Mouse (Mus musculus) stomach, embryonic 14.5 days (tissue): Measurements from ENCODE around the gene Zfp260. TPM values are rescaled to one million over a fixed set of nuclear protein-coding genes. Genes with fewer than 3 reads are reported as not detected.

ENCODE experiments used
- ATAC-seq: fragments of 200-750 bp; cut with Nextera tagmentation; 2 replicates; pipeline ENCODE4 v1.8.0; 2017; ENCODE audit warnings: low read depth, moderate TSS enrichment; ENCODE audit not compliant: insufficient number of reproducible peaks, insufficient read depth, low FRiP score
- H3K27ac ChIP-seq: fragments of 300-500 bp; sonication (generic); 2 replicates; pipeline ENCODE4 v1.5.1; 2014; ENCODE audit warnings: mild to moderate bottlenecking, low read length, moderate library complexity, mixed read lengths
- H3K27me3 ChIP-seq: fragments of 300-500 bp; sonication (generic); 2 replicates; pipeline ENCODE4 v1.6.1; 2014; ENCODE audit warnings: low read length, control low read depth, mixed read lengths; ENCODE audit not compliant: control insufficient read depth, insufficient read depth
- H3K36me3 ChIP-seq: fragments of 300-500 bp; sonication (generic); 2 replicates; pipeline ENCODE4 v1.6.1; 2014; ENCODE audit warnings: mild to moderate bottlenecking, control low read depth, low read length, moderate library complexity, mixed read lengths; ENCODE audit not compliant: control insufficient read depth, insufficient read depth
- H3K4me1 ChIP-seq: fragments of 300-500 bp; sonication (generic); 2 replicates; pipeline ENCODE4 v1.6.1; 2014; ENCODE audit warnings: low read length, control low read depth, mixed read lengths; ENCODE audit not compliant: control insufficient read depth, insufficient read depth
- H3K4me2 ChIP-seq: fragments of 300-500 bp; sonication (generic); replicated peaks from 2 replicates; pipeline ENCODE4 v1.6.1; 2014; ENCODE audit warnings: low read depth, low read length, control low read depth
- H3K4me3 ChIP-seq: fragments of 300-500 bp; sonication (generic); 2 replicates; pipeline ENCODE4 v1.5.1; 2014; ENCODE audit warnings: low read depth, low read length, control low read depth
- H3K9ac ChIP-seq: fragments of 300-500 bp; sonication (generic); replicated peaks from 2 replicates; pipeline ENCODE4 v1.6.1; 2014; ENCODE audit warnings: low read depth, mild to moderate bottlenecking, control low read depth, low read length, moderate library complexity, mixed read lengths
- H3K9me3 ChIP-seq: fragments of 300-500 bp; sonication (generic); 2 replicates; pipeline ENCODE4 v1.6.1; 2016; ENCODE audit warnings: low read depth, low read length, control low read depth; ENCODE audit not compliant: control insufficient read depth
- WGBS: fragments of 180-500 bp; shearing (Covaris S2); extraction: QIAGEN DNeasy Blood & Tissue Kit; methylation state at CpG from one replicate; pipeline ENCODE4 v1.1.7; 2014; 5-methylcytosine and 5-hydroxymethylcytosine counted together
- microRNA-seq: library from miRNA; unstranded; fragments of <30 nt; microRNA quantifications from one replicate; pipeline ENCODE4, GENCODE M21; 2016
- polyA plus RNA-seq: library from polyadenylated mRNA; unstranded; fragments of >200 nt; fragmentation: Nextera tagmentation; extraction: Ambion mirVana; gene quantifications from 2 replicates; pipeline ENCODE4 v1.2.1, GENCODE M21; 2014

The Zfp260 gene
- polyA plus RNA-seq, 1 experiment from 2014 or later: 132 TPM

- Histone ChIP-seq H3K36me3 (no peaks in the 10 kb centered on the region), H3K4me1 (0 out of 2 replicates have a peak, but pooled peaks cover 3% of the 10 kb centered on the region), H3K9ac (peak overlapping the region; percentile 36), H3K27ac (peak overlapping the region; percentile 79), H3K9me3 (peaks cover 16% of the 10 kb centered on the region; the same call in 1 of the 2 replicates), H3K4me2 (peak overlapping the region; percentile 55), H3K4me3 (peak overlapping the region; percentile 39), H3K27me3 (no peaks in the 10 kb centered on the region)
- 4% methylated on average over 35 of the region's 35 CpGs for WGBS
- peak; percentile 94 for ATAC-seq
These were observed 49.1 kb downstream of the Zfp260 start for GRCm38 (mm10) chr7:30143555-30144209.

DNA sequence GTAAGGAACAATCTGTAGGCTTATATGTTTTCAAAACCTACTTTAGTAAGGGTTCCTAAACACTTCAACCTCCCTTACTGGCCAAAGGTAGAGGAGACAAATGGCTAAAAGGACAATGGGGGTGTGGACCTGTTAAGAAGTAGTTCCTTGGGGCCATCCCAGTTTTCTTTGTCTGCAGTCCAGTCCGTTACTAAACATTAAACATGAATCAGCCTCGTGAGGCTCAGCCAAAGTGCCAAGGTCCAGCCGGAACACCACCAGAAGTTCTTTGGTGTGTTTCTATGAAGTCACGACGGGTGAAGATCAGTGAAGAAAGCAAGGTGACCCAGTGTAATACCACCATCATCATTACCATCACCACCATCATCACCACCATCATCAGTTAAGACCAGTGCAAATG, 52.4 kb downstream of the Zfp260 start:
- no peaks in the 10 kb centered on the region for H3K27me3 ChIP-seq
- no peak overlapping the region for H3K4me2 ChIP-seq
- H3K9ac ChIP-seq: no peak overlapping the region
- WGBS: 96% methylated on average over 5 of the region's 5 CpGs
- H3K4me1 ChIP-seq: 0 out of 2 replicates have a peak, but pooled peaks cover 3% of the 10 kb centered on the region
- no peaks in the 10 kb centered on the region; the same call in 1 of the 2 replicates for H3K36me3 ChIP-seq
- H3K4me3 ChIP-seq: no peak overlapping the region
- no peak overlapping the region for H3K27ac ChIP-seq
- no peak for ATAC-seq
- peaks cover 46% of the 10 kb centered on the region for H3K9me3 ChIP-seq

DNA sequence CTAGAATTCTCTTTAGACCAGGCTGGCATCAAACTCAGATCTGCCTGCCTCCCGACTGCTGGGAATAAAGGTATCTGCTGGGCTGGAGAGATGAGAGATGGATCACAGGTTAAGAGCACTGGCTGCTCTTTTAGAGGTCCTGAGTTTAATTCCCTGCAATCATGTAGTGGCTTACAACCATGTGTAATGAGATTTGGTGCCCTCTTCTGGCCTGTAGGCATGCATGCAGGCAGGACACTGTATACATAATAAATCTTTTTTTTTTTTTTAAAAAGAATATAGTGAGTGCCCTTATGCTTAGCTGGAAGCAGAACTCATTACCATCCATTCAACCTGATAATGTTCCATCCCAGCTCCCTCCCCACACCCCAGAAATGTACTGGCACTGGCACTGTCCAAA, 59.5 kb downstream of the Zfp260 start:
- H3K9me3 ChIP-seq: peaks cover 81% of the 10 kb centered on the region
- no peaks in the 10 kb centered on the region for H3K27me3 ChIP-seq
- no peak for ATAC-seq
- H3K4me3 ChIP-seq: no peak overlapping the region
- H3K4me2 ChIP-seq: no peak overlapping the region
- no peak overlapping the region for H3K27ac ChIP-seq
- H3K4me1 ChIP-seq: no peaks in the 10 kb centered on the region
- H3K36me3 ChIP-seq: peaks cover 25% of the 10 kb centered on the region
- WGBS: 88% methylated on average over 1 of the region's 1 CpGs
- H3K9ac ChIP-seq: no peak overlapping the region

DNA sequence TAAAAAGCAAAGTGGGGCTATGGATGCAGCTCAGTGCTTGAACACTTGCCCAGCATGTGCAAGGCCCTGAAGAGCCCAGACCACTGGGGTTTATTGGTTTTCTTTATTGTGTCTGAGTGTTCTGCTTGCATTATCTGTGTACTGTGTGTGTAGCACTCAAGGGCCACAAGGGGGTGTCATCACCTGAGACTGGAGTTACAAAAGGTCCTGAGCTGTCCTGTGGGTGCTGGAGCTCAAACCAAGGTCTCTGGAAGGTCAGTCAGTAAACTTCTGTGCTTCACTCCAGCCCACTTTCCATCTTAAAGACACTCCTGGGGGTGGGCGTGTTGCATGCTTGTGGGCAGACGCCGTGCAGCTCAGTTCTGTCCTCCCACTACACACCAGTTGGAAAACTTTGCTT, 60.9 kb downstream of the Zfp260 start:
- Histone ChIP-seq H3K4me3 (no peak overlapping the region), H3K27me3 (no peaks in the 10 kb centered on the region), H3K4me1 (no peaks in the 10 kb centered on the region), H3K9ac (no peak overlapping the region), H3K36me3 (peaks cover 37% of the 10 kb centered on the region), H3K9me3 (peaks cover 78% of the 10 kb centered on the region), H3K4me2 (no peak overlapping the region), H3K27ac (no peak overlapping the region)
- WGBS: 96% methylated on average over 3 of the region's 3 CpGs
- ATAC-seq: no peak

Small RNA genes lying within 50 kb of the gene (microRNA-seq; reads per million reads assigned to microRNA genes)
- gene Gm23368: not detected

Other genes with a start within 250 kb of the Zfp260 start
- gene Zfp940, start 241.1 kb upstream of the Zfp260 start, polyA plus RNA-seq: 6.3 and 6.5 TPM in 2 replicates
- 8.8 and 12.2 TPM in 2 replicates for gene Zfp420, start 234.8 kb upstream of the Zfp260 start, polyA plus RNA-seq
- 10.9 and 12.8 TPM in 2 replicates for gene Zfp27, start 188.2 kb upstream of the Zfp260 start, polyA plus RNA-seq
- 6.7 and 8.0 TPM in 2 replicates for gene Zfp383, start 186.6 kb upstream of the Zfp260 start, polyA plus RNA-seq
- 12.0 and 13.3 TPM in 2 replicates for gene Zfp74, start 140.7 kb upstream of the Zfp260 start, polyA plus RNA-seq
- 21.6 and 25.0 TPM in 2 replicates for gene Zfp568, start 110.8 kb upstream of the Zfp260 start, polyA plus RNA-seq
- 3.6 and 4.4 TPM in 2 replicates for gene Zfp14, start 43.4 kb upstream of the Zfp260 start, polyA plus RNA-seq
- 5.0 and 5.7 TPM in 2 replicates for gene Zfp82, start 21.9 kb upstream of the Zfp260 start, polyA plus RNA-seq
- 2.0 and 2.1 TPM in 2 replicates for gene Gm26920, start 4.4 kb upstream of the Zfp260 start, polyA plus RNA-seq
- gene Zfp566, start 4.2 kb upstream of the Zfp260 start, polyA plus RNA-seq: 7.5 and 11.2 TPM in 2 replicates
- gene Zfp382, start 27.2 kb downstream of the Zfp260 start, polyA plus RNA-seq: 6.4 and 7.3 TPM in 2 replicates
- 19.6 and 22.3 TPM in 2 replicates for gene Zfp146, start 75.0 kb downstream of the Zfp260 start, polyA plus RNA-seq
- gene Cox7a1, start 89.4 kb downstream of the Zfp260 start, polyA plus RNA-seq: 5.7 and 8.2 TPM in 2 replicates
- 95.8 and 99.8 TPM in 2 replicates for gene Capns1, start 104.0 kb downstream of the Zfp260 start, polyA plus RNA-seq
- gene Polr2i, start 137.2 kb downstream of the Zfp260 start, polyA plus RNA-seq: 143 and 177 TPM in 2 replicates
- gene Tbcb, start 137.5 kb downstream of the Zfp260 start, polyA plus RNA-seq: 148 and 150 TPM in 2 replicates
- gene Ovol3, start 140.9 kb downstream of the Zfp260 start, polyA plus RNA-seq: not detected in 2 replicates
- gene Thap8, start 185.3 kb downstream of the Zfp260 start, polyA plus RNA-seq: 0.25 and 0.34 TPM in 2 replicates
- 7.9 and 9.8 TPM in 2 replicates for gene Wdr62, start 185.6 kb downstream of the Zfp260 start, polyA plus RNA-seq
- gene Clip3, start 197.0 kb downstream of the Zfp260 start, polyA plus RNA-seq: 52.8 and 53.9 TPM in 2 replicates
- 70.1 and 76.2 TPM in 2 replicates for gene Alkbh6, start 213.9 kb downstream of the Zfp260 start, polyA plus RNA-seq
- gene Syne4, start 220.0 kb downstream of the Zfp260 start, polyA plus RNA-seq: 49.0 and 53.2 TPM in 2 replicates
- not detected in 2 replicates for gene E130208F15Rik, start 227.0 kb downstream of the Zfp260 start, polyA plus RNA-seq
- 14.4 and 17.0 TPM in 2 replicates for gene Sdhaf1, start 229.1 kb downstream of the Zfp260 start, polyA plus RNA-seq